Mouse (Mus musculus): ENCODE data around the gene Slc8a1.

GRCm38 (mm10) chr17:81496616-81497015 lies 241.6 kb downstream of the Slc8a1 start:
- no peak for TF ChIP-seq CTCF (IDR thresholded peaks at IDR 0.05; ENCODE audit: low read depth)
- TF ChIP-seq EP300 (IDR thresholded peaks at IDR 0.05; ENCODE audit: low read depth), result no peak

All from liver, postnatal 0 days (tissue).